Mouse (Mus musculus) myocyte (in vitro differentiated cells): ENCODE data around the gene Kcnq1. TPM values are rescaled to one million over a fixed set of nuclear protein-coding genes. Genes with fewer than 3 reads are reported as not detected.

Source experiments
- H3K27me3 ChIP-seq: one replicate; pipeline ENCODE4 v1.6.1; 2011; ENCODE audit not compliant: control insufficient read depth, insufficient read depth, insufficient read length
- H3K36me3 ChIP-seq: one replicate; pipeline ENCODE4 v1.6.1; 2011; ENCODE audit not compliant: control insufficient read depth, insufficient read depth
- H3K4me2 ChIP-seq: one replicate; pipeline ENCODE4 v1.6.1; 2011; ENCODE audit warnings: low read depth, control low read depth
- H3K4me3 ChIP-seq: one replicate; pipeline ENCODE4 v1.5.1; 2011; ENCODE audit warnings: mild to moderate bottlenecking, control low read depth, moderate library complexity
- H3K79me2 ChIP-seq: one replicate; pipeline ENCODE4 v1.6.1; 2011; ENCODE audit not compliant: control insufficient read depth, insufficient read depth
- H3ac ChIP-seq: one replicate; pipeline ENCODE4 v1.6.1; 2011; ENCODE audit not compliant: control insufficient read depth, insufficient read length
- CEBPB ChIP-seq: IDR thresholded peaks from 2 replicates; pipeline ENCODE4 v1.6.1; 2011; ENCODE audit warnings: mild to moderate bottlenecking, moderate library complexity; ENCODE audit not compliant: poor library complexity, insufficient read depth, severe bottlenecking
- E2F4 ChIP-seq: IDR thresholded peaks from one replicate; pipeline ENCODE4 v1.6.1; 2011; ENCODE audit warnings: mild to moderate bottlenecking, control low read depth, moderate library complexity; ENCODE audit not compliant: insufficient read depth
- MAX ChIP-seq: IDR thresholded peaks from one replicate; pipeline ENCODE4 v1.6.1; 2011; ENCODE audit warnings: low read depth, mild to moderate bottlenecking, control low read depth
- MYOD1 ChIP-seq, 3 experiments: IDR thresholded peaks; one replicate each; pipeline ENCODE4 v1.6.1; 2011; ENCODE audit warnings: control low read depth in 2 of 3, low read depth in 2 of 3, mild to moderate bottlenecking in 2 of 3, moderate library complexity in 1 of 3; ENCODE audit not compliant: insufficient read length in 2 of 3, control insufficient read depth in 1 of 3
- MYOG ChIP-seq, 3 experiments: IDR thresholded peaks; one replicate each; pipeline ENCODE4 v1.6.1; 2011; ENCODE audit warnings: control low read depth in 2 of 3, low read depth in 2 of 3, mild to moderate bottlenecking in 2 of 3; ENCODE audit not compliant: insufficient read length in 2 of 3, control insufficient read depth in 1 of 3, insufficient read depth in 1 of 3
- POLR2A ChIP-seq: IDR thresholded peaks from one replicate; pipeline ENCODE4 v1.6.1; 2011; ENCODE audit warnings: low read depth, mild to moderate bottlenecking, control low read depth, moderate library complexity; ENCODE audit not compliant: insufficient read length
- POLR2AphosphoS2 ChIP-seq: IDR thresholded peaks from one replicate; pipeline ENCODE4 v1.6.1; 2011; ENCODE audit warnings: low read depth, control low read depth; ENCODE audit not compliant: insufficient read length
- REST ChIP-seq: IDR thresholded peaks from one replicate; pipeline ENCODE4 v1.6.1; 2011; ENCODE audit warnings: mild to moderate bottlenecking, control low read depth, moderate library complexity; ENCODE audit not compliant: insufficient read depth, insufficient read length
- SRF ChIP-seq: IDR thresholded peaks from one replicate; pipeline ENCODE4 v1.6.1; 2011; ENCODE audit warnings: low read depth; ENCODE audit not compliant: control insufficient read depth, insufficient read length
- TCF12 ChIP-seq: IDR thresholded peaks from one replicate; pipeline ENCODE4 v1.6.1; 2011; ENCODE audit warnings: mild to moderate bottlenecking, control low read depth; ENCODE audit not compliant: poor library complexity, insufficient read depth, severe bottlenecking
- TCF3 ChIP-seq: IDR thresholded peaks from one replicate; pipeline ENCODE4 v1.6.1; 2011; ENCODE audit warnings: low read depth, control low read depth; ENCODE audit not compliant: insufficient read length
- USF1 ChIP-seq: IDR thresholded peaks from one replicate; pipeline ENCODE4 v1.6.1; 2011; ENCODE audit warnings: low read depth, mild to moderate bottlenecking, control low read depth, moderate library complexity
- polyA plus RNA-seq: library from polyadenylated mRNA; unstranded; fragments of >200 nt; fragmentation: generic; extraction: Trizol; gene quantifications from one replicate; pipeline ENCODE4 v1.2.1, GENCODE M21; 2012; ENCODE audit warnings: missing spikeins

Gene Kcnq1
- polyA plus RNA-seq, 1 experiment, result 0.12 TPM

GRCm38 (mm10) chr7:143283625-143284024, 177.5 kb downstream of the Kcnq1 start:
- Histone ChIP-seq H3K36me3 (no peaks in the 10 kb centered on the region), H3ac (no peak overlapping the region), H3K4me3 (no peak overlapping the region), H3K79me2 (peaks cover 77% of the 10 kb centered on the region), H3K27me3 (no peaks in the 10 kb centered on the region), H3K4me2 (no peak overlapping the region)
- TF ChIP-seq TCF3 (no peak), E2F4 (no peak), TCF12 (no peak), POLR2AphosphoS2 (no peak), CEBPB (no peak), MYOD1 (IDR thresholded peaks at IDR 0.05; ENCODE audit: control insufficient read depth in 1 of 3, insufficient read length in 2 of 3, low read depth in 2 of 3) (no peak), USF1 (no peak), POLR2A (no peak), MAX (no peak), REST (no peak), MYOG (IDR thresholded peaks at IDR 0.05; ENCODE audit: control insufficient read depth in 1 of 3, insufficient read depth in 1 of 3, insufficient read length in 2 of 3, low read depth in 2 of 3) (no peak), SRF (no peak)

- Histone ChIP-seq H3K79me2 (peaks cover 89% of the 10 kb centered on the region), H3K4me3 (no peak overlapping the region), H3K27me3 (no peaks in the 10 kb centered on the region), H3ac (no peak overlapping the region), H3K4me2 (no peak overlapping the region), H3K36me3 (no peaks in the 10 kb centered on the region)
- TF ChIP-seq POLR2A, result no peak
- no peak for TF ChIP-seq POLR2AphosphoS2
- TF ChIP-seq TCF12, result no peak
- no peak for TF ChIP-seq MYOG (IDR thresholded peaks at IDR 0.05; ENCODE audit: control insufficient read depth in 1 of 3, insufficient read depth in 1 of 3, insufficient read length in 2 of 3, low read depth in 2 of 3)
- TF ChIP-seq MYOD1 (IDR thresholded peaks at IDR 0.05; ENCODE audit: control insufficient read depth in 1 of 3, insufficient read length in 2 of 3, low read depth in 2 of 3), result no peak
- no peak for TF ChIP-seq REST
- no peak for TF ChIP-seq CEBPB
- TF ChIP-seq USF1, result no peak
These were observed 178.7 kb downstream of the Kcnq1 start for GRCm38 (mm10) chr7:143284866-143285265.

DNA sequence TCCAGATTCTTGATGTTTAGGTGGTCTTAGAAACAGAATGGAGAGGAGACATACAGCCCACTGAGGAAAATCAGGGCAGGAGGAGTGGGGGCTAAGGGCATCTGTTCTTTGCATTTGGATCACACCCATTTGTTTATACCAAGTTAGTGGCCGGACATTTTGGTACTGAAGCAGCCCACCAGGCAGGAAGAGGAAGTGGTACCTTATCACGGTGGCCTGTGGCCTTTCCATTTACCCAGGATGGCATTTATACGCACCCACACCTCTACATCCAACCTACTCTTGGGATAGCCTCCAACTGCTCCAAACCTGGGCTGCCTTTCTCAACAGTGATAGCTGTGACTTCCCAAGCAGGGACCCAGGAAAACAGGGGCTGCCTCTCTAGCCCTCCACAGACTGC, 179.3 kb downstream of the Kcnq1 start:
- no peak for TF ChIP-seq POLR2A
- TF ChIP-seq MYOD1 (IDR thresholded peaks at IDR 0.05; ENCODE audit: control insufficient read depth in 1 of 3, insufficient read length in 2 of 3, low read depth in 2 of 3), result no peak
- no peak for TF ChIP-seq TCF3
- no peak for TF ChIP-seq MYOG (IDR thresholded peaks at IDR 0.05; ENCODE audit: control insufficient read depth in 1 of 3, insufficient read depth in 1 of 3, insufficient read length in 2 of 3, low read depth in 2 of 3)
- TF ChIP-seq POLR2AphosphoS2, result no peak
- TF ChIP-seq USF1, result no peak
- TF ChIP-seq SRF, result no peak
- no peak for TF ChIP-seq TCF12
- TF ChIP-seq CEBPB, result no peak
- no peak for TF ChIP-seq REST
- no peak for TF ChIP-seq E2F4
- no peak for TF ChIP-seq MAX
- H3K36me3 ChIP-seq, result no peaks in the 10 kb centered on the region
- H3K4me3 ChIP-seq, result no peak overlapping the region
- no peak overlapping the region for H3K4me2 ChIP-seq
- no peak overlapping the region for H3ac ChIP-seq
- peaks cover 93% of the 10 kb centered on the region for H3K79me2 ChIP-seq
- no peaks in the 10 kb centered on the region for H3K27me3 ChIP-seq

GRCm38 (mm10) chr7:143286532-143287290, 180.5 kb downstream of the Kcnq1 start:
- Histone ChIP-seq H3K79me2 (peaks cover 94% of the 10 kb centered on the region), H3K4me2 (no peak overlapping the region), H3ac (no peak overlapping the region), H3K27me3 (no peaks in the 10 kb centered on the region), H3K36me3 (no peaks in the 10 kb centered on the region), H3K4me3 (no peak overlapping the region)
- TF ChIP-seq USF1, result no peak
- no peak for TF ChIP-seq SRF
- TF ChIP-seq MYOG (IDR thresholded peaks at IDR 0.05; ENCODE audit: control insufficient read depth in 1 of 3, insufficient read depth in 1 of 3, insufficient read length in 2 of 3, low read depth in 2 of 3), result no peak
- no peak for TF ChIP-seq POLR2AphosphoS2
- no peak for TF ChIP-seq TCF3

DNA sequence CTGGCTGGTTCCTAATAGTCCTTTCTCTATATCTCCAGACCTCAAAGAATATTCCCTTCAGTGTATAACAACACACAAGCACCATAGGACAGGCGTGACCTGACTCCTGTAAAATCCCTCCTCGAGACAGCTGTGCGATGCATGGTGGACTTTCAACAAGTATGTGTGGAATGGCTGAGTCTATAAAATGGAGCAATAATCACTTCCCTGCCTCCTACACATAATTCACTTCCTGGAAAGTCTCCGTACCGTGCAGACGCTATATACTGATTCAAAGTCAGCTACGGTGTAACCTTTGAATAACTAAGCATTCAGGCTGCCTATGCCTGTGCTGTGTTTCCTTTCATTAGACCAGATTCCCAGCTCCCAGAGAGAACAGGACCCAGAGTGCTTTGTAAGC, 182.0 kb downstream of the Kcnq1 start:
- TF ChIP-seq E2F4 (no peak), TCF12 (no peak), USF1 (no peak), MYOG (IDR thresholded peaks at IDR 0.05; ENCODE audit: control insufficient read depth in 1 of 3, insufficient read depth in 1 of 3, insufficient read length in 2 of 3, low read depth in 2 of 3) (no peak), MAX (no peak), REST (no peak), CEBPB (no peak), SRF (no peak), MYOD1 (IDR thresholded peaks at IDR 0.05; ENCODE audit: control insufficient read depth in 1 of 3, insufficient read length in 2 of 3, low read depth in 2 of 3) (no peak), POLR2A (no peak), POLR2AphosphoS2 (no peak), TCF3 (no peak)
- H3ac ChIP-seq, result no peak overlapping the region
- no peaks in the 10 kb centered on the region for H3K27me3 ChIP-seq
- H3K4me2 ChIP-seq, result no peak overlapping the region
- no peak overlapping the region for H3K4me3 ChIP-seq
- peaks cover 95% of the 10 kb centered on the region for H3K79me2 ChIP-seq
- no peaks in the 10 kb centered on the region for H3K36me3 ChIP-seq
